Mouse (Mus musculus): ENCODE results near the gene Hist1h1e.

Hist1h1e gene

GRCm38 (mm10) chr13:23622175-23622671 lies at the start of gene Hist1h1e:
Gene Hist1h1e, minus strand, starts transcription at chr13:23622558.
- peak; percentile 92 for DNase-seq (ENCODE audit: low spot score)

- DNase-seq (ENCODE audit: low spot score), result no peak
Measured at GRCm38 (mm10) chr13:23662536-23662935, 40.2 kb upstream of the Hist1h1e start.

- no peak for DNase-seq (ENCODE audit: low spot score)
Measured at GRCm38 (mm10) chr13:23659636-23660366, 37.4 kb upstream of the Hist1h1e start.

GRCm38 (mm10) chr13:23630653-23631052 lies 8.3 kb upstream of the Hist1h1e start:
- no peak for DNase-seq (ENCODE audit: low spot score)

GRCm38 (mm10) chr13:23622861-23623450 lies 598 bp upstream of the Hist1h1e start:
- peak; percentile 35 for DNase-seq (ENCODE audit: low spot score)

GRCm38 (mm10) chr13:23621532-23622174 lies 705 bp downstream of the Hist1h1e start:
- peak; percentile 84 for DNase-seq (ENCODE audit: low spot score)

GRCm38 (mm10) chr13:23620733-23621531 lies 1.4 kb downstream of the Hist1h1e start, which contains the start of gene Hist1h2be:
Gene Hist1h2be, minus strand, starts transcription at chr13:23621124.
- DNase-seq (ENCODE audit: low spot score), result peak; percentile 92

- no peak for DNase-seq (ENCODE audit: low spot score)
Measured at GRCm38 (mm10) chr13:23620056-23620732, 2.2 kb downstream of the Hist1h1e start.

- DNase-seq (ENCODE audit: low spot score), result no peak
Measured at GRCm38 (mm10) chr13:23611638-23612037, 10.7 kb downstream of the Hist1h1e start.

- no peak for DNase-seq (ENCODE audit: low spot score)
Measured at GRCm38 (mm10) chr13:23610393-23610792, 12.0 kb downstream of the Hist1h1e start.

- no peak for DNase-seq (ENCODE audit: low spot score)
Measured at GRCm38 (mm10) chr13:23609844-23610243, 12.5 kb downstream of the Hist1h1e start.

GRCm38 (mm10) chr13:23609209-23609608 lies 13.1 kb downstream of the Hist1h1e start:
- no peak for DNase-seq (ENCODE audit: low spot score)

GRCm38 (mm10) chr13:23605052-23605451 lies 17.3 kb downstream of the Hist1h1e start:
- DNase-seq (ENCODE audit: low spot score), result no peak

- DNase-seq (ENCODE audit: low spot score), result no peak
Measured at GRCm38 (mm10) chr13:23604452-23604851, 17.9 kb downstream of the Hist1h1e start.

- peak; percentile 75 for DNase-seq (ENCODE audit: low spot score)
Measured at GRCm38 (mm10) chr13:23603182-23603699, 19.1 kb downstream of the Hist1h1e start.

- peak; percentile 84 for DNase-seq (ENCODE audit: low spot score)
Measured at GRCm38 (mm10) chr13:23597957-23598356, 24.4 kb downstream of the Hist1h1e start.

GRCm38 (mm10) chr13:23595622-23596372 lies 26.6 kb downstream of the Hist1h1e start:
- DNase-seq (ENCODE audit: low spot score), result no peak

GRCm38 (mm10) chr13:23595185-23595584 lies 27.2 kb downstream of the Hist1h1e start:
- no peak for DNase-seq (ENCODE audit: low spot score)

GRCm38 (mm10) chr13:23593051-23593770 lies 29.1 kb downstream of the Hist1h1e start:
- no peak for DNase-seq (ENCODE audit: low spot score)

- DNase-seq (ENCODE audit: low spot score), result no peak
Measured at GRCm38 (mm10) chr13:23592614-23593013, 29.7 kb downstream of the Hist1h1e start.

All from lung, postnatal 25 days (tissue).